Mouse (Mus musculus) olfactory bulb, adult 2 months (tissue): ENCODE measurements around the gene C1rl.

Experiments used
- CTCF ChIP-seq: fragments of 200-500 bp; IDR thresholded peaks from 2 replicates; pipeline ENCODE4 v1.5.1; 2012; ENCODE audit warnings: low read depth, mild to moderate bottlenecking, low read length, moderate library complexity; ENCODE audit not compliant: insufficient read depth
- POLR2A ChIP-seq: fragments of 200-500 bp; IDR thresholded peaks from 2 replicates; pipeline ENCODE4 v1.6.1; 2012; ENCODE audit warnings: mild to moderate bottlenecking, low read depth, low read length, moderate library complexity; ENCODE audit not compliant: insufficient read depth

DNA sequence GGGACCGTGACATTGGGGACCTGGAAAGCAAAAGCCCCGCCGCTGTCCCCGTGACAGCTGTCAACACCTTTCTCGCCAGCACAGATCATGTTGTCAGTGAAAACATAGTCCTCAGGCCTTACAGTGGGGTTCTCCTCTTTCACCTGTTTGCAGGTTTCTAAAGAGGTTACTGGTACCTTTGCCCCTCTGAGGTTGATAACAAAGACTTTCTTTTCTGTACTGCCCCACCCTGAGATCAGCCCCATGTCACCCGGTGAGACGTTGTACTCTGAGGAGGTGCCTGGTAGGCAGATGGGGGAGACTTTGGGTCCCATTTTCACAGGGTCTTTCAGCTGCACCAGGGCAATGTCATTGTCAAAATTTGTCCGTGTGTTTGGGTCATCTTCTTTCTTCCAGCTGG is 38.2 kb downstream of the C1rl start:
- TF ChIP-seq CTCF (no peak), POLR2A (no peak)
